Mouse (Mus musculus) cerebellum, adult 2 months (tissue): Measurements from ENCODE around the gene Trim44.

Experiments
- CTCF ChIP-seq: fragments of 200-500 bp; IDR thresholded peaks from 2 replicates; pipeline ENCODE4 v1.5.1; 2011; ENCODE audit warnings: low read depth, mild to moderate bottlenecking, control low read depth, low read length, moderate library complexity, borderline replicate concordance; ENCODE audit not compliant: insufficient read depth
- POLR2A ChIP-seq: fragments of 200-500 bp; IDR thresholded peaks from 2 replicates; pipeline ENCODE4 v1.6.1; 2011; ENCODE audit warnings: low read length, control low read depth, borderline replicate concordance; ENCODE audit not compliant: insufficient read depth

DNA sequence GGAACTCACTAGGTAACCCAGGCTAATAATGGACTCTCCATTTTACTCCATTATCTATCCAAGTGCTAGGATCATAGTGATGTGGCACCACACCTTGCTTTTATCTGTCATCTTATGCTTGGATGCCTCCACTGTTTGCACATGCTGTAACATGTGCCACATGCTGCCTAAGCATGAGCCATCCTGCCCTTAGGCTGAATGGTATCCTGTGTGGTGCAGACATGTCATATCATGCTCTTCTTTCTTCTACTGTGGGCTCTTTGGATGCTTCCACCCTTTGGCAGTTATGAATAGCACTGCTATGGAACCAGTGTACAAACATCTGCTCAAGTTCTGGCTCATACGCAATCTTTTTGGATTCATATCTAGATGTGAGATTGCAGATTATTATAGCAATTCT, 26.3 kb upstream of the Trim44 start:
- no peak for TF ChIP-seq CTCF
- no peak for TF ChIP-seq POLR2A
